Comparison of ENCODE assay signal across 15 mouse cellular contexts in the genomic region with DNA sequence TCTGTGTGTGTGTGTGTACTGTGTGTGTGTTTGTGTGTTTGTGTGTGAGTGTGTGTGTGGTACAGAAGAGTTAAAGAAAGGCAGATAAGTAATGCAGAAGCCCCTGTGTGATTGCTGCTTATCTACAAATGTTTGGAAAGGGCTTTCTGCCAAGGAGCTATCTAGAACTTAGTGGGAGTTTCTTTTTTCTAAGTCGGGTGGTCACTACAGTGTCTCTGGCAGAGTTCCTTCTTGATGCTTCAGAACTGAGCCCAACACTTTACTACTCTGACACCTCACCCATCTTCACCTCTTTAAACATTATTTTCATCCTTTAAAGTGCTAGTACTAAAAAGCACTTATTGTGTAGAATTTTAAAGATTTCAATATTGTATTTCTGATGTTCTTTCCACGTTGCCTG.
"Had no signal": no experiment of that assay in that cellular context is flagged by ENCODE, and none has a peak within 500 bp of the region (broad histone marks: within the 10 kb centered on the region; RNA-seq: fewer than 3 reads in every experiment).

No protein-coding gene starts in this region.

- H3K4me2 ChIP-seq: neural tube, embryonic 15.5 days; stomach, embryonic 15.5 days had no signal

- H3K4me1 ChIP-seq: stomach, embryonic 15.5 days had no signal

- H3K9me3 ChIP-seq: neural tube, embryonic 15.5 days; stomach, embryonic 15.5 days had no signal

- DNase-seq: retina, postnatal 1 day; right cerebral cortex, adult 18-20 months; right cerebral cortex, postnatal 14 days; right cerebral cortex, postnatal 25 days; right cerebral cortex, postnatal 4 days; spleen, adult 18-20 months; thymus, adult 18-20 months; thymus, adult 2 months; thymus, postnatal 14 days; thymus, postnatal 25 days; thymus, postnatal 36 days; thymus, postnatal 4 days had no signal

- H3K9ac ChIP-seq: neural tube, embryonic 15.5 days; stomach, embryonic 15.5 days had no signal

- H3K27ac ChIP-seq: neural tube, embryonic 15.5 days; stomach, embryonic 15.5 days; stomach, postnatal 0 days had no signal

- H3K4me3 ChIP-seq: neural tube, embryonic 15.5 days; stomach, embryonic 15.5 days had no signal

- H3K27me3 ChIP-seq: neural tube, embryonic 15.5 days; stomach, embryonic 15.5 days had no signal

- H3K36me3 ChIP-seq: stomach, embryonic 15.5 days had no signal
